Mouse (Mus musculus): ENCODE results near the gene Prr36.
"Not testable (repeated sequence)": the region's sequence is repeated elsewhere in the genome, so short reads cannot be mapped to it uniquely, and the experiment has no call there.

Prr36 gene

GRCm38 (mm10) chr8:4216791-4217621 lies at the start of gene Prr36:
Gene Prr36 (minus strand): TSS chr8:4217459.
- peak; percentile 46 for DNase-seq (ENCODE audit: inconsistent ontology term)

DNA sequence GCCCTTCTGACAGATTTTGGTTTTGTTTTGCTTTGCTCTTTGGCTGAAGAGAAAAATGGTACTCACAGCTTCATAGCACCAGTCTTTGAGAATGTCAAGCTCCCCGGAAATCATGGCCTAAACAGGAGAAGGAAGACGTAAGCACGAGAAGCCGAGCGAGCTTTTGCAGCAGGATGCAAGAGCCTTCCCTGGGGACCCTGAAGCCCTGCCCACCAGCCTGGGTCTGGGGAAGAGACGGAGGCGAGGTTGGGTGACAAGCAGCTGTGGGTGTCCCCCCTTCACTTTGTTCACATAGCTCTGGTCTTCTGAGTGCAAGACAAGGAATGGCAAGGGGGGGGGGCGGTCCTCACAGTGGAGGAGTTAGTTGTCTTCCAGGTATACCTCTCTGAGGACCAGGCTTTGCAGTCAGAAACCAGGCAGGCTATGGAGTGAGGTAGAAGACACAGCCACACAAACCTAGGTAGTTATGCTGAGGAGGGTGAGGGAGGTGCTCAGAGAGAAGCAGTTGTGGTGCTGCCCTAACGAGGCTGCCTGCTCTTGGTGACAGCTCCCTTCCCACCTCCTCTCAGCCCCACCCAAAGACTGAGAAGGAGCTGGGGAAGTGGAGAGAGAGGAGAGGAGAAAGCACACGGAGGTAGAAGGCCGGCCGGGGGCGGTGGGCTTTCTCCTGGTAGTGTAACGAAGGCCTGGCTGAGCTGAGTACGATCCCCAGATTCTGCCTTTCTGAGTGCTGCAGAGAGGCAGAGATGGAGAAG lies 48.1 kb upstream of the Prr36 start:
- no peak for DNase-seq (ENCODE audit: inconsistent ontology term)

GRCm38 (mm10) chr8:4263105-4263791 lies 46.0 kb upstream of the Prr36 start:
- no peak for DNase-seq (ENCODE audit: inconsistent ontology term)

- no peak for DNase-seq (ENCODE audit: inconsistent ontology term)
Measured at GRCm38 (mm10) chr8:4259805-4260170, 42.5 kb upstream of the Prr36 start.

GRCm38 (mm10) chr8:4259125-4259804 lies 42.0 kb upstream of the Prr36 start, which contains the start of gene Ctxn1:
Gene Ctxn1 (minus strand): TSS chr8:4259274.
- DNase-seq (ENCODE audit: inconsistent ontology term): peak; percentile 98

DNA sequence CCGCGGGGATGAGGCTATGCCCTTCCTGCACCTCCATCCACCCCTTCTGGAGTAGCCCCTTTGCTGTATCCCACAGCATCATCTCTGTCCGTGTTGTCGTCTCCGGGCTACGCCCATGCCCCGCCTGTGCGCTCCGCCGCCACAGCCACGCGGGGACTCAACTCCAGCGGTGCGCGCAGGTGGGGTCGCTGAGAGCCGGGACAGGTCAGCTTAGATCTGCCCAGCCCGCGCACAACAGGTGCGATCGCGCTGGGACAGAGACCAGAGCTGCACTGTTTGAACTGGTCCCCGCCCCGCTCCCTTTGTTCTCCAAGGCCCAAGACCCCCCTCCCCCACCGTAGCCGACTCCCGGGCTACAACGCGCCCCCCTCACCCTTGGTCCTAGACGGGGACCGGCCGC lies 41.4 kb upstream of the Prr36 start:
- no peak for DNase-seq (ENCODE audit: inconsistent ontology term)

DNA sequence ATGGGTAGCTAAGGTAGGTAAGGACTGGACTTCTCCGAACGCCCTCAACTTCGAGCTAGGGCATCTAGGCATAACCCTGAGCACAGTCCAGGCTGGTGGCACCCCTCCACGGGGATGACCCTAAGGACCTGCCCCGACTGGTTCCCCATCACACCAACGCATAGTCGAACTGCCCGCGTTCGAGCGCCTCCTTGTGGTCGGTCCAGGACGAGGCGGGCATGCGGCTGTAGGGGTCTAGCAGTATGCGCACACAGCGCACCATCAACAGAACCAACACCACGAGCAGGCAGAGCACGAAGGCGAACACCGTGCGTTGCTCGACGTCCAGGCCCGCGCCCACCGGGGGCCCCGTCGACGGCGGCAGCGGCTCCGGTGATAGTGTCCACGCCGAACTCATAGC lies 41.0 kb upstream of the Prr36 start:
- peak; percentile 76 for DNase-seq (ENCODE audit: inconsistent ontology term)

GRCm38 (mm10) chr8:4257350-4257749 lies 40.1 kb upstream of the Prr36 start:
- no peak for DNase-seq (ENCODE audit: inconsistent ontology term)

DNA sequence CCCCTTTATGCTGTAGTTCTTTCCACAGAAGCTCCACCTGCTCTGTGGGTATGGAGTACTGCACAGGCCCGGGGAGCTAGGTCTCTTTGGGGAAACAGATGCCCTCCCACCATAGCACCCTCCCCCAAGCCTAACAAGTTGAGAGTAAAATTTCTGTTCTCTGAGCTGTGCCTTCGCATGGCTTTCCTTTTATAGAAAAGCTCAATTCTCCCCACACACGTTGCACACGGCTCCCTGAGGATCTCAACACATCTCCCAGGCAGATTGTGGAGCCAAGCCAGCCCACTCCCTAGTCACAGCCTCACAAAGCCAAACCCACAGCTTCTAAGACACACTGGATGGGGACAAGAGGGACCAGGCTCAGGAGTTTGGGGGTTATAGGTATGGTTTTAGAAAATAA lies 39.7 kb upstream of the Prr36 start:
- no peak for DNase-seq (ENCODE audit: inconsistent ontology term)

DNA sequence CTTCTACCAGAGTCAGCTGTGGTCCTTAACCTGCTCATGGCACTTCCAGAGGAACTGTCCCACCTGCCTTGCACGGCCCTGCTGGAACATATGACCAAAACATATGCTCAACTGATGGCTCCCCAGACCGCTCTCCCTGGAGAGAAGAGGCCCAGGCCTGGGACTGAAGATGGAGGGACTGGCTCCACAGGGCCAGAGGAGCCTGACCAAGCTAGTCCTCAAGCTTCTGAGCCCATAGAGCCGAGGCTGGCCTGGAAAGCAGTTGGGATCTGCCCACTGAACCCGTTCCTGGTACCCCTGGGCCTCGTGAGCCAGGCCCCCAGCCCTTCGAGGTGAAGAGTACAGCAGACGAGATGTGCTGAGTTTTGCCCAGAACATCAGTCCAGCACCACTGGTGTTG lies 38.2 kb upstream of the Prr36 start:
- DNase-seq (ENCODE audit: inconsistent ontology term): not testable (repeated sequence)

GRCm38 (mm10) chr8:4254001-4254400 lies 36.7 kb upstream of the Prr36 start:
- DNase-seq (ENCODE audit: inconsistent ontology term): peak; percentile 79

DNA sequence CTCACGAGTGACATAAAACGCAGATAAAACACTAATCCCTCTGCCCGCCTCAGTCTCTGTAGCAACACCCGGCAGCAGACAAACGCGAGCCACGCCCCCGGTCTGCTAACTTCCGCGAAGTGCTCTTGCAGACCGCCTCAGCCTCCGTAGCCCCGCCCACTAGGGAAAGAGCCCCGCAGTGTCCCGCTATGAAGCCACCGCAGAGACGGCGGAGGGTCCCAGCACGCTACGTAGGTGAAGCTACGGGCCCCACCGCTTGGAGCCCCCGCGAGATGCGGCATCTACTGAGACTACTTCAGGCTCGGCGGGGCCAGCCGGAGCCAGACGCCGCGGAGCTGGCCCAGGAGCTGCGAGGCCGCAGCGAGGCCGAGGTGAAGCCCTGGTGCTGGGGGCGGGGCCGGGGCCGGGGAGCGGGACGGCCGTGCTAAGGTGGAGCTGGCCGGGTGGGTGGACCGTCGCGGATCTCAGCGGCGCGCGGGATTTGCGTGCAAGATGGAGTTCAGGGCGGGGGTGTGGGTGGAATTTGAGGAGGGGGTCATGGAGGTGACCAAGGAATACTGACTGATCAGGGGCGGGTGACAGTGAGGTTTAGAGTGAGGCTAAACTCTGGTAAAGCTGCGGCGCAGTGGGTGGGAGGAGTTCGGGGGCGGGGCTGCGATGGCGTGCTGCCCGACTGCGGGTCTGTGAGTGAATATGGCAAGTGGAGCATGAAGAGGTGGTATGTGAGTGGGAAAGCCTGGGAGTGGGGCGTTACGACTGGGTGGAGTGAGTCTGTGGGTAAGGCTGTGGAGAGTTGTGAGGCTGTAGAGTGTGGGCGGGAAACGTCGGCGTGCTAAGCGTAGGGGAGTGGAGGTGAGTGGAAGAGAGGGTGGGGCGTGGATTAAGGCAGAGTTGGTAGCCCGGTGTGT lies 35.9 kb upstream of the Prr36 start, which contains the start of gene Snapc2:
Gene Snapc2 (plus strand): TSS at position 147 of the 908 bp plus-strand sequence.
- DNase-seq (ENCODE audit: inconsistent ontology term): peak; percentile 97

GRCm38 (mm10) chr8:4252116-4252760 lies 35.0 kb upstream of the Prr36 start:
- DNase-seq (ENCODE audit: inconsistent ontology term): peak; percentile 60

GRCm38 (mm10) chr8:4250306-4250970 lies 33.2 kb upstream of the Prr36 start:
- peak; percentile 90 for DNase-seq (ENCODE audit: inconsistent ontology term)

- DNase-seq (ENCODE audit: inconsistent ontology term): no peak
Measured at GRCm38 (mm10) chr8:4249213-4249612, 32.0 kb upstream of the Prr36 start.

- DNase-seq (ENCODE audit: inconsistent ontology term): no peak
Measured at GRCm38 (mm10) chr8:4247951-4248540, 30.8 kb upstream of the Prr36 start, which contains the start of gene Tgfbr3l. Gene Tgfbr3l (plus strand): TSS chr8:4248214.

- DNase-seq (ENCODE audit: inconsistent ontology term): no peak
Measured at GRCm38 (mm10) chr8:4247241-4247640, 30.0 kb upstream of the Prr36 start.

DNA sequence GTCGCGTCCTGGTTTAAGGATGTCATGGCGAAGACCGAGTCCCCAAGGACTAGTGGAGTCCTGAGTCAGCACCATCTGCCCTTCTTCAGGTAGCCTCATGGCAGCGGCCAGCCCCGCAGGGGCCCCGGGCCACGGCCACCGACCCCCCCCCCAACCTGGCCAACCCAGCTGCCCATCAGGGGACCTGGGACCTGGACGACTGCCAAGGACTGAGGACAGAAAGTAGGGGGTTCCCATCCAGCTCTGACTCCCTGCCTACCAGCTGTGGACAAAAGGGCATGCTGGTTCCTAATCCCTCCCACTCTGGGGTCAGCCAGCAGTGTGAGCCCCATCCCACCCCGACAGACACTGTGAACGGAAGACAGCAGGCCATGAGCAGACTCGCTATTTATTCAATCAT lies 28.5 kb upstream of the Prr36 start:
- no peak for DNase-seq (ENCODE audit: inconsistent ontology term)

DNA sequence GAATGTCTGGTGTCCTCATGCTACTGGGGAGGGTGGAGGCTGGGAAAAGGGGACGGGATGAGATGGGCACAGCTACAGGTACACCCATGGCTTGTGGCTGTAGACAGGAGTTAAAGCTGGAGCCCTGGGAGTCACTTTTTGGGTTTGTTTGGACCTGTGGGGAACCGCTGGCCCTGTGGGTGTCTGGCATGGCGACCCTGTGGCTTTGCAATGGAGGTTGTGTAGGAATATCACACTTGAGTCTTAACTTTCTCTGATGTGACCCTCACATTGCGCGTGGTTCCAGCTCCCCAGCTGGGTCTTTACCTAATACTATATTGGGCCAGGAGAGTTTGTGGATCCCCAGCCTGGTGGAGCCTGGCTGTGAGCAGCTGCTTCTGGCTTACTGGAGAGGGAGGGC lies 27.8 kb upstream of the Prr36 start:
- DNase-seq (ENCODE audit: inconsistent ontology term): no peak
